Mouse (Mus musculus) embryonic facial prominence, embryonic 12.5 days (tissue): ENCODE measurements around the gene Bckdk. TPM values are rescaled to one million over a fixed set of nuclear protein-coding genes. Genes with fewer than 3 reads are reported as not detected.
"Not testable (repeated sequence)": the region's sequence is repeated elsewhere in the genome, so short reads cannot be mapped to it uniquely, and the experiment has no call there.

Source experiments
- ATAC-seq: fragments of 200-750 bp; cut with Nextera tagmentation; 2 replicates; pipeline ENCODE4 v1.8.0; 2017; ENCODE audit not compliant: insufficient number of reproducible peaks, insufficient read depth, low FRiP score, low TSS enrichment
- H3K27ac ChIP-seq: fragments of 300-500 bp; sonication (generic); 2 replicates; pipeline ENCODE4 v1.5.1; 2016; ENCODE audit warnings: mild to moderate bottlenecking
- H3K27me3 ChIP-seq: fragments of 300-500 bp; sonication (generic); 2 replicates; pipeline ENCODE4 v1.6.1; 2016; ENCODE audit warnings: mild to moderate bottlenecking, moderate library complexity
- H3K36me3 ChIP-seq: fragments of 300-500 bp; sonication (generic); 2 replicates; pipeline ENCODE4 v1.6.1; 2016; ENCODE audit warnings: mild to moderate bottlenecking
- H3K4me1 ChIP-seq: fragments of 300-500 bp; sonication (generic); 2 replicates; pipeline ENCODE4 v1.6.1; 2016
- H3K4me2 ChIP-seq: fragments of 300-500 bp; sonication (generic); replicated peaks from 2 replicates; pipeline ENCODE4 v1.6.1; 2016; ENCODE audit warnings: mild to moderate bottlenecking, moderate library complexity
- H3K4me3 ChIP-seq: fragments of 300-500 bp; sonication (generic); 2 replicates; pipeline ENCODE4 v1.5.1; 2016; ENCODE audit warnings: mild to moderate bottlenecking
- H3K9ac ChIP-seq: fragments of 300-500 bp; sonication (generic); 2 replicates; pipeline ENCODE4 v1.6.1; 2016; ENCODE audit warnings: mild to moderate bottlenecking, moderate library complexity
- H3K9me3 ChIP-seq: fragments of 300-500 bp; sonication (generic); 2 replicates; pipeline ENCODE4 v1.6.1; 2016; ENCODE audit warnings: mild to moderate bottlenecking, moderate library complexity
- WGBS: fragments of 180-500 bp; shearing (Covaris S2); methylation state at CpG from one replicate; pipeline ENCODE4 v1.1.7; 2016; 5-methylcytosine and 5-hydroxymethylcytosine counted together
- polyA plus RNA-seq: library from polyadenylated mRNA; unstranded; fragments of >200 nt; fragmentation: Nextera tagmentation; extraction: Ambion mirVana; gene quantifications from 2 replicates; pipeline ENCODE4 v1.2.1, GENCODE M21; 2016

The Bckdk gene
- polyA plus RNA-seq, 1 experiment from 2014 or later, result 86.9 TPM

DNA sequence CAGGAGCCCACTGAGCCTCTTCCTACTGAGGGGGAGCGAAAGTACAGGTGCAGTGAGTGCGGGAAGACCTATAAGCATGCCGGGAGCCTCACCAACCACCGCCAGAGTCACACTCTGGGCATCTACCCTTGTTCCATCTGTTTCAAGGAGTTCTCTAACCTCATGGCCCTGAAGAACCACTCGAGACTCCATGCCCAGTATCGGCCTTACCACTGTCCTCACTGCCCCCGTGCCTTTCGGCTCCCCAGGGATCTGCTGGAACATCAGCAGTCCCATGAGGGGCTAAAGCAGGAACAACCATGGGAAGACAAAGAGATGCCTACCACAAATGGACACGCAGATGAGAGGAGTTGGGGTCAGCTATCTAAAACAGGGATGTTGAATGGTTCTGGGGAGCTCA, 24.6 kb upstream of the Bckdk start:
- Histone ChIP-seq H3K27me3 (no peaks in the 10 kb centered on the region), H3K4me2 (no peak overlapping the region), H3K27ac (no peak overlapping the region), H3K4me1 (peaks cover 24% of the 10 kb centered on the region), H3K4me3 (0 out of 2 replicates have a peak overlapping the region, but pooled peaks have one; percentile 4), H3K9me3 (no peaks in the 10 kb centered on the region), H3K36me3 (peaks cover 67% of the 10 kb centered on the region), H3K9ac (no peak overlapping the region)
- no peak for ATAC-seq
- 96% methylated on average over 9 of the region's 9 CpGs for WGBS

DNA sequence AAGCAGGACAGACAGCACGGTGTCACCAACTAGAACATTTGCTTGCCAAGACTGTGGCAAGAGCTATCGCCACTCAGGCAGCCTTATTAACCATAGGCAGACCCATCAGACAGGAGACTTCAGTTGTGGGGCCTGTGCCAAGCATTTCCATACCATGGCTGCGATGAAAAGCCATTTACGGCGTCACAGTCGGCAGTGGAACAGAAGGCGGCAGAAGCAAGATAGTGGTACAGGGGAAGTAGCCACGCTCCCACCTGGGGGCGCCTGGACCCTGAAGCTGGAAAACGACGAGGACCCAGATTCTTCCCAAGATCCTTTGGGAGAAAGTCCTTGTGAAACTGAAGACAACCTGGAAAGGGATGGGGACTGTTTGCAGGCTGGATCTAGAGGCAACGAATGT, 23.5 kb upstream of the Bckdk start:
- 87% methylated on average over 12 of the region's 12 CpGs for WGBS
- H3K27me3 ChIP-seq, result no peaks in the 10 kb centered on the region

GRCm38 (mm10) chr7:127885951-127886350, 17.9 kb upstream of the Bckdk start:
- Histone ChIP-seq H3K9me3 (no peaks in the 10 kb centered on the region), H3K27ac (no peak overlapping the region), H3K4me3 (no peak overlapping the region), H3K4me2 (no peak overlapping the region), H3K9ac (no peak overlapping the region), H3K4me1 (peaks cover 16% of the 10 kb centered on the region), H3K27me3 (no peaks in the 10 kb centered on the region), H3K36me3 (peaks cover 82% of the 10 kb centered on the region)
- ATAC-seq, result no peak
- 66% methylated on average over 6 of the region's 6 CpGs for WGBS

More for the DNA sequence above, 23.5 kb upstream of the Bckdk start:
- Histone ChIP-seq H3K4me2 (no peak overlapping the region), H3K9me3 (no peaks in the 10 kb centered on the region), H3K4me1 (peaks cover 21% of the 10 kb centered on the region), H3K9ac (no peak overlapping the region), H3K4me3 (no peak overlapping the region), H3K36me3 (peaks cover 77% of the 10 kb centered on the region), H3K27ac (no peak overlapping the region)
- ATAC-seq, result no peak

DNA sequence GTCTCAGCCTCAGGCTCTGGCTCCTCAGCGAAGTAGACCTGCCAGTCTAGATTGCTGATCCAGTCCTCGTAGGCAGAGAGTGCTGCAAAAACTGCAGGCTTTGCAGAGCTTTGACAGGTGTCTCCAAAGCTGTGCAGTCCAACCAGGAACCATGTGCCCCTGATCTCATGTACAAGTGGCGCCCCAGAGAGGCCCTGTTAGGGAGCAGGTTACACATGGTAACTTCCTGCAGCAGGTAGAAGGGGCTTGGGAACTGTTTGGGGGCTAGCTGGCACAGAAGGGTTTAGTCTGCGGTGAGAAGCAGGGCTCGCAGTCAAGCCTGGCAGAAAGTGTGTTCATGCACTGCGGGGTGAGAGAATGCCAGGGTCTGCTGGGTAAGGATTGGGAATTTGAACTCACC, 17.3 kb upstream of the Bckdk start:
- ATAC-seq, result no peak
- no peak overlapping the region for H3K9ac ChIP-seq
- H3K36me3 ChIP-seq, result peaks cover 76% of the 10 kb centered on the region
- peaks cover 16% of the 10 kb centered on the region for H3K4me1 ChIP-seq
- WGBS, result 91% methylated on average over 6 of the region's 6 CpGs
- no peak overlapping the region for H3K4me3 ChIP-seq
- no peaks in the 10 kb centered on the region for H3K27me3 ChIP-seq
- H3K27ac ChIP-seq, result no peak overlapping the region
- H3K4me2 ChIP-seq, result no peak overlapping the region
- H3K9me3 ChIP-seq, result no peaks in the 10 kb centered on the region

- Histone ChIP-seq H3K27ac (no peak overlapping the region), H3K4me1 (peaks cover 16% of the 10 kb centered on the region), H3K9me3 (no peaks in the 10 kb centered on the region), H3K36me3 (peaks cover 70% of the 10 kb centered on the region), H3K9ac (no peak overlapping the region), H3K27me3 (no peaks in the 10 kb centered on the region), H3K4me2 (no peak overlapping the region), H3K4me3 (no peak overlapping the region)
- WGBS, result 87% methylated on average over 8 of the region's 8 CpGs
- no peak for ATAC-seq
These were observed 16.7 kb upstream of the Bckdk start for GRCm38 (mm10) chr7:127887191-127887590.

GRCm38 (mm10) chr7:127887781-127888180, 16.1 kb upstream of the Bckdk start:
- H3K27me3 ChIP-seq, result no peaks in the 10 kb centered on the region
- H3K4me3 ChIP-seq, result no peak overlapping the region
- H3K27ac ChIP-seq, result no peak overlapping the region
- H3K4me1 ChIP-seq, result peaks cover 16% of the 10 kb centered on the region
- no peak overlapping the region for H3K4me2 ChIP-seq
- ATAC-seq, result no peak
- peaks cover 69% of the 10 kb centered on the region for H3K36me3 ChIP-seq
- no peak overlapping the region for H3K9ac ChIP-seq
- 80% methylated on average over 3 of the region's 3 CpGs for WGBS
- H3K9me3 ChIP-seq, result no peaks in the 10 kb centered on the region

DNA sequence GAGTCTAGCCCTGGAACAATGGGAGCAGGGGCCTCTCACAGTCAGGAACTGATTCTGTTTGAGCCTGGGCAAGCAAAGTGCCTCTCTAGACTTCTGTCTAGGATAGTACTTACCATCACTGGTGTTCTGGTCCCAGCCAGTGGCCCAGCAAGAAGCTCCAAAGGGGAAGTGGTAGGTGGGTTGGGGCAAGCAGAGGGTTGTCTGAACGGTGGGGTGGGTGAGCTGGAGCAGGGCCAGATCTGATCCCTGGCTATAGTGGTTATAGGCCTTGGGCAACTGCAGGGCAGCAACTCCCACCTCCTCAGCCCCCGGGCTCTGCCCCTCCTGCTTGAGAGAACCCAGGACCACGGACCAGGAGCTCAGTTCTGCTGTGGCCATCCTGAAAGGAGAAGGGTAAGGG, 15.1 kb upstream of the Bckdk start:
- Histone ChIP-seq H3K36me3 (peaks cover 66% of the 10 kb centered on the region), H3K4me3 (no peak overlapping the region), H3K4me1 (peaks cover 8% of the 10 kb centered on the region), H3K9me3 (no peaks in the 10 kb centered on the region), H3K27ac (no peak overlapping the region), H3K27me3 (no peaks in the 10 kb centered on the region), H3K4me2 (no peak overlapping the region), H3K9ac (no peak overlapping the region)
- no peak for ATAC-seq
- WGBS, result 77% methylated on average over 3 of the region's 3 CpGs

- no peak within 1 kb of the TSS for H3K27ac ChIP-seq
- no peak within 1 kb of the TSS for H3K4me3 ChIP-seq
- peaks cover 49% of the 10 kb centered on the region for H3K36me3 ChIP-seq
- peaks cover 13% of the 10 kb centered on the region; the same call in 1 of the 2 replicates for H3K4me1 ChIP-seq
- no peak for ATAC-seq
- no peaks in the 10 kb centered on the region for H3K27me3 ChIP-seq
- no peak within 1 kb of the TSS for H3K9ac ChIP-seq
- 33% methylated on average over 4 of the region's 4 CpGs for whole genome bisulfite sequencing
- no peaks in the 10 kb centered on the region for H3K9me3 ChIP-seq
- no peak within 1 kb of the TSS for H3K4me2 ChIP-seq
These were observed 13.1 kb upstream of the Bckdk start, which contains the start of gene Prss53 for GRCm38 (mm10) chr7:127890798-127891197. Gene Prss53 (minus strand): TSS chr7:127890970.

DNA sequence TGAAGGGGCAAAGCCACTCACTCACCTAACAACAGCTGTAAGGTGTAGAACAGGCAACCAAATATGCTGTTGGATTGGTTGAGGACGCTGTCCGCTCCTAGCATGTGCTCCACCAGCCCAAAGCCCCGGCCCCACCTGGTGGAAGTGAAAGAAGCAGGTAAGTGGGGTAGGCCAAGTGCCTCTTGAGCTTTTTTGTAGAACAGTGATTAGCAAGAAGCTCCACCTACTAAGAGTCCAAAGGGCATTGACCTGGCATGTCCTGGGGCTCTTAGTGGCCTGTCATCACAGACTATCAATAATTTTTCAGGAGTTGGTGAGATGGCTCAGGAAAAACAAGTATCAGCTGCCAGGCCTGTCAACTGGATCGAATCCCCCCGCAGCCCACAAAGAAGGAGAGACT, 9.4 kb upstream of the Bckdk start:
- H3K4me2 ChIP-seq, result peak overlapping the region; percentile 74
- no peak overlapping the region for H3K9ac ChIP-seq

GRCm38 (mm10) chr7:127895442-127895841, 8.4 kb upstream of the Bckdk start, which contains the start of the genes Gm21974 and Vkorc1:
Gene Gm21974 (minus strand): TSS chr7:127895454.
Gene Vkorc1 (minus strand): TSS chr7:127895617.
- no peaks in the 10 kb centered on the region for H3K9me3 ChIP-seq
- WGBS, result under 1% methylated on average over 26 of the region's 26 CpGs
- H3K4me1 ChIP-seq, result peaks cover 10% of the 10 kb centered on the region; the same call in 1 of the 2 replicates
- peak within 1 kb of the TSS; percentile 67 for H3K27ac ChIP-seq
- peak within 1 kb of the TSS; percentile 59 for H3K4me3 ChIP-seq
- no peaks in the 10 kb centered on the region for H3K27me3 ChIP-seq
- peak within 1 kb of the TSS; percentile 63 for H3K9ac ChIP-seq
- H3K4me2 ChIP-seq, result peak within 1 kb of the TSS; percentile 74
- ATAC-seq, result peak; percentile 98
- H3K36me3 ChIP-seq, result peaks cover 13% of the 10 kb centered on the region

More for the DNA sequence above, 9.4 kb upstream of the Bckdk start:
- Histone ChIP-seq H3K4me3 (peak overlapping the region; percentile 59), H3K27me3 (no peaks in the 10 kb centered on the region), H3K27ac (no peak overlapping the region), H3K36me3 (peaks cover 13% of the 10 kb centered on the region), H3K9me3 (no peaks in the 10 kb centered on the region), H3K4me1 (peaks cover 10% of the 10 kb centered on the region; the same call in 1 of the 2 replicates)
- no peak for ATAC-seq
- WGBS, result 82% methylated on average over 5 of the region's 5 CpGs

GRCm38 (mm10) chr7:127895891-127896290, 8.0 kb upstream of the Bckdk start:
- 72% methylated on average over 7 of the region's 7 CpGs for WGBS
- peak overlapping the region; percentile 74 for H3K4me2 ChIP-seq

GRCm38 (mm10) chr7:127896384-127896783, 7.5 kb upstream of the Bckdk start:
- Histone ChIP-seq H3K27me3 (no peaks in the 10 kb centered on the region), H3K4me2 (no peak overlapping the region), H3K9me3 (no peaks in the 10 kb centered on the region), H3K9ac (no peak overlapping the region), H3K4me1 (peaks cover 10% of the 10 kb centered on the region; the same call in 1 of the 2 replicates), H3K27ac (no peak overlapping the region), H3K4me3 (no peak overlapping the region), H3K36me3 (peaks cover 13% of the 10 kb centered on the region)
- 57% methylated on average over 13 of the region's 13 CpGs for WGBS
- no peak for ATAC-seq

More at GRCm38 (mm10) chr7:127895891-127896290, 8.0 kb upstream of the Bckdk start:
- not testable (repeated sequence) for H3K9ac ChIP-seq, H3K9me3 ChIP-seq, ATAC-seq, H3K27me3 ChIP-seq
- Histone ChIP-seq H3K4me1 (peaks cover 10% of the 10 kb centered on the region; the same call in 1 of the 2 replicates), H3K27ac (peak overlapping the region; percentile 32; the same call in 1 of the 2 replicates), H3K36me3 (peaks cover 13% of the 10 kb centered on the region), H3K4me3 (peak overlapping the region; percentile 59; the same call in 1 of the 2 replicates)
